Mouse (Mus musculus) layer of hippocampus, adult 9-11 months (tissue): Measurements from ENCODE around the gene Aff1.

Experiments
- DNase-seq: peaks from one replicate; pipeline ENCODE4 v3.0.0; 2022

The Aff1 gene

DNA sequence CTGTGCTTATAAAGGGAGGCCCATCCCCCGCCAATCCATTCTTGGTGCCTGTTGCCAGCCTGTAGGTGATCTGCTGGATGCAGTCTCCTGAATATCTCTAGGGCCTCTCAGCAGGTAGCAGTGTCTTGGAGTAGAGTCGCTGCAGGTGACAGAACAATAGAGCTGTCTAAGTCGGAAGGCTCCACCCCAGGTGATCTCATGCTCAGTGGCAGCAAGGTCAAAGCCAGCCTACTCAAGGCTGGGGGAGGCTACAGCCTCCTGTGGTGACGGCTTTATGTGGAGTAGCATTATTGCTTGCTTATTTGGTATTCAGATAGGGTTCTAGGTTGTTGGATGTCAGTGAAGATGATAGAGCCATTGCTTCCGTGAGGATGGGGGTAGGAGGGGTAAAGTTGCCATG is 121.1 kb downstream of the Aff1 start:
- no peak for DNase-seq

DNA sequence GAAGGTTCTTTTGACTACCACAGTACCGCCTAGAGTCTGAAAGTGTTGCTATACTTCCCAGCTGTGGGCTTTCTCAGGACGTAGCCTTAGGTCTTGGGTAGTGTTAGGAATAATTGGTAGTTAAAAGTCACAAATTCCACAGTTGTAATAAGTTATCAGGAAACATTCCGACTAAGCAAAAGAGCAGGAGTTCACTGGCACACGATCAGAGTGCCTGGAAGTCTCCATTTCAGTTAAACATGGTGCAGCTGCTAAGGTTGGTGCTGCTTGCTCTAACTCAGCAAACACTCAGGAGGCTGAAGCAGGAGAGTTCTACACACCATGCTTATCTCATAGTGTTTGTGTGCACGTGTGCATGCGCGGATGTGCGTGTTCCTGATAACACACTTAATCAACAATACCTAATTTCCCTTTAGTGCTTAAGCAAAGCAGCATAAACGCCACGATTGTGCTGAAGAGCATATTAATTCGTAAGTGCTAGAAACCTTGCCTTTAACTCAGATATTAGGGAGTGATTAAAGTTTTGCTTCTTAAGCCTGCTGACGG is 121.9 kb downstream of the Aff1 start:
- DNase-seq = no peak

DNA sequence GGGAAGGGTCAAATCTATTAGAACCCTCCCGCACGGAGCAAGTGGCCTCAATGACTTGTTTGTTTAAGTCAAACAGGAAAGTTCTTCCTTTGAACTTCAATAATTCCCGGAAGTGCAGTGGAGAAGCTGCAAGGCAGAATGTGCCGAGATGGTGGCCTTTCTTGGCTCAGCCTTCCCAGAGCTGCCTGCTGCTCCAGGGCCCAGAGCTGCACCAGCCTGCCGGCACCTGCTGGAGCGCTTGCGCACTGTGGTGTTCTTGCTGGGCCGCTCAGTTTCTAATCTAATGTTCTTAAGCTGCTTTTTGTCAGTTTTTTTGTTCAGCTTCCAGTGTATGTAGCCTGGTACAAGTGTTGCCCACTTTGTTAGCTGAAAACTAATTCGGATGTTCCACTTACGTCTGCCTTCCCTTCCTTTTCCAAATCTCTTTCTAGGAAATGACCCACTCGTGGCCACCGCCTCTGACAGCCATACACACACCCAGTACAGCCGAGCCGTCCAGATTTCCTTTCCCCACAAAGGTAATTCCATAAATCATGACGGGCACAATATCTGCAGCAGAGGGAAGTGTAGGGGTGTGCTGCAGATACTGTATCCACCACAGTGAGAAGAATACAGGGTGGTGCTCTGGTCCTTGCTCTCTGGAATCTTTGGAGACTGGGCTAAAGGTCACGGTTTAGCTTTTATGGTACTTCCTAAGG is 122.5 kb downstream of the Aff1 start:
- no peak for DNase-seq

DNA sequence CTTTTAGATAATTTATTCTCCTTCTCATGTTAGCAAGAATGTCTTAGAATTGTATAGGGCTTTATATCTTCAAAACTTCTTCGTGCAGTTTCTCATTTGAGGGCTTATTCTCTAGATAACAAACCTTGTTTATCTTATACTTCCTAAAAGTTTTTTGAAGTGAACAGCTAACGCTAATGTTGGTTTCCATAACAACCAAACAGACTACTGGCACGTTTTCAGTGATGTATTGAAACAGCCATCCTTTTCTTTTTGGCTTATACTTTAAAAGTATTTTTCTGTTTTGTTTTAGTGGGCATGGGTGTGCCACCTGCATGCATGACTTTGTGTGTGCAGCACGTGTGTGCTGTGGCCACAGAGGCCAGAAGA is 123.1 kb downstream of the Aff1 start:
- DNase-seq = no peak

DNA sequence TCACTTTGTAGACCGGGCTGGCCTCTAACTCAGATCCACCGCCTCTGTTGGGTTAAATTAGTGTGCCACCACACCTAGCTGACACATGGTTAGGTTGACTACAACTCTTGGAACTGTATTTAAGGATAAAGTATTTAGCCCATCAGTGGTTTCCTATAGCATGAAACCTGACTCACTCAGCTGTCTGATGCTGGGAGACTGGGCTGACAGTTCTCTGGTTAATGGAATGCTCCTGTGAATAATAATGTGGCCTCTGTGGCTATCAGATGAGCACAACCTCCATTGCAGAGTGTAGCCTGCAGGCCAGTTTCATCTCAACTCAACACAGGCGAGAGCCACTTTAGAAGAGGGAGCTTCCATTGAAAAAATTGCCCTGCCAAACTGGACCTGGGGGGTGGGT is 124.5 kb downstream of the Aff1 start:
- no peak for DNase-seq

DNA sequence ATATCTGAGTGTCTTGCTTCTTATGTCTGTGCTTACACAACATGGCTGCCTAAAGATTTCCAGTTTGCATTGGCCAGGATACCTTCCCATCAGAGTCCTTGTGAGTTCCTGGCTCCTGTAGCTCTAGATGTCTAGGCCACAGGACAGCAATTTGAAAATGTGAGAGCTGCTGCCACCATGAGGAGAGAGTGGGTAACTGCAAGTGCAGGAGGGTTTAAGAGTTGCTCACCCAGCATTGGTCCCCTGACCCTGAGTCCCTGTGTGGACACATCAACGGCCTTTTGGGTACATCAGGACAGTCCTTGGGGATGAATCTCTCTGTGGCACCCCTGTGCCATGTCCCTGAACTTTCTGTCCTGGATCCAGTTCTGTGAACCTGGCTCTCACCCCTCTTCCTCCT is 125.6 kb downstream of the Aff1 start:
- DNase-seq = peak; percentile 61

DNA sequence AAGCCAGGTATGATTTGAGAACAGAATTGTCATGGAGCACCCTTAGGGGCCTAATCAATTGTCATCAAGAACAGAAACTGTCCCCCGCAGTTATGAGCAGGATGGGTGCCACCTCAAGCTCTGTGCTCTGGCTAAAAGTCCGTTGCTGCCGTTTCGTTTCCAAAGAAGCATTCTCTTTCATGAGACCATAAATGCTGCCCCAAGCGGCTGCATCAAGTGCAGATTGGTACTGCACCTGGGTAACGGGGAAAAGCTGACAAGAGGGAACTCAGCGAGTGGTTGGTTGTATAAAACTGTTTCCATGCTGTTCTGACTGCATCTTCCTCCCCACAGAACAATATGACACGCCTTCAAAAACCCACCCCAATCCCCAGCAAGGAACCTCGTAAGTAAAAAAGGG is 126.4 kb downstream of the Aff1 start:
- no peak for DNase-seq

DNA sequence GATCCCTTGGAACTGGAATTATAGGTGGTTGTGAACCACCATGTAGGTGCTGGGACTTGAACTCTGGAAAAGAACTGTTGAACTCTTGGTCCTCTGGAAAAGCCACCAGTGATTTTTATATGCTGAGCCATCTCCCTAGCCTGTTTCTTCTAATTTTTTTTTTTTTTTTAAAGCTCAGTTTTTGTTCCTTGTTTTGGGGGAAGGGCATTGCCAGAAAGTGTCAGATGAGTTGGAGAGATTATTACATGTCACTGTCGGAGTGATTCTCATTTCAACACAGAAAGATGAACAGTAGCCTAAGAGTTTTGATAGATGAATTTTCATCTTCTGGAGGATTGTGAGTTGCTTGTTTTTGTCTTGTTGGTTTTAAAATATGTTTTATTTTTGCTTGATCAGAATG is 127.5 kb downstream of the Aff1 start:
- DNase-seq = no peak

DNA sequence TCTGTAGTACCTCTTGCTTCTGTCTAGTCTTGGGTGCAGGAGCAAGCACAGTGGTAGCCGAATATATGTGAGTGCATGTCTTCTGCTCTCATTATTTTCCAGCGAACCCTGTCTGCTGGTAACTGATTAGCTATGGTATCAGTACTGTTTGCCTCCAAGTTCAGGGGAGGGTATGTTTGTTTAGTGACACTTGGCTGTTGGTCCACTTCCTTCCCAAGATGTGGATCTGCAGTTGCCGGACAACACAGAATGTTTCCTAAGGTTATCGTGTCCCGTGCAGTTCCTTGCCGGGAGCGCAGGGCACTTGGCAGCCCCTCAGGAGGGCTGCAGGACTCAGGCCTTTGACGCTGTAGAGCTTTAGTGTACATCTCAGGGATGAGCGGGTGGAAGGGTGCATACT is 128.9 kb downstream of the Aff1 start:
- no peak for DNase-seq

DNA sequence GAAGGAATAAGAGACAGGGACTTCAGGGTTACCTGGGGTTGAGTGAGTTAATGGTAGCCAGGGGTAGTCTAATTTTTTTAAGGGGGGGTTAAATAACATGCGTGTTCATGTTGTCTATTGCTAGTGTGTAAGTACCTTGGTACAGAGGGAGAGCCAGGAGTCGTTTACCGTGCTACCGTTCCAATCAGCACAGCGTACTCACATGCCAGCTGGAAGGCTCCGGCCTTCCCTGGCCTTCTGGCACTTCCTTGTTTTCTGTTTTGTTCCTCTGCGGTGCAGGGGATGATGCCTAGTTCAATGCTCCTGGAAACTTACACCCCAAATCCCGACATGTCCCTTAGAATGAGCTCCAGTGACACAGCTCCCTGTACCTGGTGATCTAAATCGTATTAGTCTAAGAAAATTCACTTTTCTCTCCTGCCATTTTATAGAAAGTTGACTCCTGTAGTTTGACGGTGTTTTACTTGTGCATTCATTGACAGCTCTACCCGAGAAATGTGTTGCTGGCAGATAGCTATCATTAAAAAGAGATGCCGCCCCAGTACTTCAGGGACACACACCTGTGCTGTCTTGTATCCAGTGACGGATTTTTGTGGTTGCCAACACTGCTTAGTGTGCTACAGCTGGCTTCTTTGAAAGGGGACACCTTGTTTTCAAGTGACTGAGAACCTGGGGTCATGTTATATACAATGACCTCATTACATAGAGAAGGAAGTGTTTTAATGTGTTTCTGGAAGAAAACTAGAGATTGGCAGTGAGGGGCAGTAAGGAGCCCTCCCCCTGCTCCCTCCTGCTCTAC is 129.5 kb downstream of the Aff1 start:
- no peak for DNase-seq

DNA sequence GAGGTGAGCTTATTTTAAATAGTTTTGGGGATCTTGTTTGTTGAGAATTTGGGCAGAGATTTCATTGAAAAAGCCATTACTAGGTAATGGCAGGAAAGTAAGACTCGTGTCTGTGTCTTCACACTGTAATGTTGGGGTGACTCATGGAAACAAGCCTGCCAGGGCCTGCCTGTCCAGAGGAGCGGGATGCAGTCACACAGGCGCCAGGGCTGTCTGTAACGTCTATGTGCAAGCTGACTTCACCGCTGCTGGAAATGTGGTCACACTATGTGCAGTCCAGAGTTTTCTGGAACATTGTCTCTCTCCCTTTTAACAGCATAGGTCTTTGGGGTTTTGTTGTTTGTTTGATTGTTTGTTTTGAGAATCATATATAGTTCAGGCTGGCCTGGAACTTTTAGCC is 130.8 kb downstream of the Aff1 start:
- DNase-seq = no peak

DNA sequence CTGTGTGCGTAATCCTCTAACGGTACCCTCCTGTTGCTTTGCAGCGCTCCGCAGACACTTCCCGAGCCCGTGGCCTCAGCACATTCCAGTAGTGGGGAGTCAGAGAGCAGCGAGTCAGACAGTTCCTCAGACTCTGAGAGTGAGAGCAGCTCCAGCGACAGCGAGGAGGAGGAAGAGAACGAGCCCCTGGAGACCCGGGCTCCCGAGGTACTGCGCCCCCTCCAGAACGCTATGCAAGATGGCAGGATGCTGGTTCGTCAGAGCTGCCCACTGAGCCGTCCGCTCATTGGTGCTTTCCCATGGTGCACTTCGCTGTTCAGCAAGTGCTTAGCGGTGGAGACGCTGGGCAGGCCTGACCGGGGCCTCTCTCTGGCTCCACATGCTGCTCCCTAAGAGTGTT is 136.1 kb downstream of the Aff1 start:
- DNase-seq = no peak

DNA sequence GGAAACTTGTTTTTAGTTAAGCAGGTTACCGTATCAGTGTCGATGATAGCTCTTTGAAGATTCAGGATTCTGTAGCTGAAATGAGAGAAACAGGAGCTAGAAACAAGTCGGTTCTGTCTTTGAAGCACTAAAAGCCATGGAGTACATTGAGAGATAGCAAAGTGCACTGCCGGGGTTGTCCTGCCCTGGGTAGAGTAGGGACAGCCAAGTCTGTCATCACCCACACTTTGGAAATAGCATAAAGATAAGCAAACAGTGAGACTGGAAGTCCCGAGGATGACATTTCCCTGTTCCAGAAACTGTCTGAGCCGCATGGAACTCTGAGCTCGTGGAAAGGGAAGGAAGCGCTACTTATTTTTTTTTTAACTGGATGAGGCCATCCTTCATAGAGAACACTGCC is 136.6 kb downstream of the Aff1 start:
- DNase-seq = no peak

DNA sequence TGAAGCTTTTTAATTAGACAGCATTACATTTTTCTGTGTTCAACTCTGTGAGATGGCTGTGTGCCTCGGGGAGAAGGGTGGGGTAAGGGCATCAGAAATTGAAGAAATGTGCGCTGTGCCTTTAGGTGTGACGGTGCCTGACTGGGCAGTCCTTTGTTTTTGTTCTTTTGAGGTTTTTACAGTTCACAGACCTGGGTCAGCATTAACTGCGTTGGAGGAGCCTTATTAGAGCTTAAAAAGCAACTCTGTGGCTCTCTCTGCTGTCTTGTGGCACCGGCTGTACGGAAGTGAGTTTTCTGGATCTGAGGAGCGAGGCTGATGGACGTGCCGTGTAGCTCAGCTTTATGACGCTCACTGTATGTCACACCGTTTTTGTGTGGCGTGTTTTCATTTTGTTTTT is 137.0 kb downstream of the Aff1 start:
- DNase-seq = no peak

DNA sequence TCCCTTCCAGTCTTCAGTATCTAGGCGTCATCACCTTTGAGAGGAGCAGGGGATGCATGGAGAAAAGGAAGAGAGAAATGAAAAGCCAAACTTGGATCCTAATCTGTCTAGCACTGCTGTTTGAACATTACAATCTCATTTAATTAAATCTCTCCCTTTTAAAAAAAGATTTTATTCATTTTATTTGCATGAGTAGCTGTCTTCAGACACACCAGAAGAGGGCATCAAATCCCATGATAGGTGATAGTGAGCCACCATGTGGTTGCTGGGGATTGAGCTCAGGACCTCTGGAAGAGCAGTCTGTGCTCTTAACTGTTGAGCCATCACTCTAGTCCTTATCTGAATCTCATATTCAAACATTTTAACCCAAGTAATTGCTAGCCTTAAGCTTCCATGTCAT is 138.7 kb downstream of the Aff1 start:
- no peak for DNase-seq

DNA sequence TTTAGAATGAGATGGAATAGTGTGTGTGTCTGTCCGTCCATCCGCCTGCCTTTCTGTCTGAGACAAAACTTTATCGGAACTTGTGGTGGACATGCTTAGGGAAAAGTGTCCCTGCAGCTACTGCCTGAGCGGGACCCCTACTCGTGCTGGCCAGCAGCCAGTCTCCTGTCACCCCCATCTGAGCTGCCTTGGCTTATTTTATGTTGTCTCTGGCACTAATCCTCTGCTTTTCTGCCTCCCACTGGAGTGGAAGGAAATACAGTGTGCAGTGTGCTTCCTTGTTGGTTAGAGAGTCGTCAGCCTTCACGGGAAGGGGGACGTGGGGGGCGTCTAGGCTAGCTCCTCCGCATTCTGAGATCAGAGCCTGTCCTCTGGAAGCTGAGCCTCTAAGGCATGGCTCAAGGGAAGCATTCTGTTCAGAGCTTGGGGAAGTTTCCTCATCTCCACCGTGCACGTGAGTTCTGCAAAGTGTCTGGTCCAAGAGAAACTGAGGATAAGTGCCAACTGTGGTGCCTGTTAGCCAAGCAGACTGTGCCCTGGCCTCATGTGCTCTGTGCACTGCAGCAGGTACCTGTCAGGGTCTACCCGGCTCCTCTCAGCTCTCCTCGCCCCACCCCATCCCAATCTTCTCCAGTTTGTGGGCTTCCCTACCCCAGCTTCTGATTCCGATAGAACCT is 143.4 kb downstream of the Aff1 start:
- DNase-seq = no peak

DNA sequence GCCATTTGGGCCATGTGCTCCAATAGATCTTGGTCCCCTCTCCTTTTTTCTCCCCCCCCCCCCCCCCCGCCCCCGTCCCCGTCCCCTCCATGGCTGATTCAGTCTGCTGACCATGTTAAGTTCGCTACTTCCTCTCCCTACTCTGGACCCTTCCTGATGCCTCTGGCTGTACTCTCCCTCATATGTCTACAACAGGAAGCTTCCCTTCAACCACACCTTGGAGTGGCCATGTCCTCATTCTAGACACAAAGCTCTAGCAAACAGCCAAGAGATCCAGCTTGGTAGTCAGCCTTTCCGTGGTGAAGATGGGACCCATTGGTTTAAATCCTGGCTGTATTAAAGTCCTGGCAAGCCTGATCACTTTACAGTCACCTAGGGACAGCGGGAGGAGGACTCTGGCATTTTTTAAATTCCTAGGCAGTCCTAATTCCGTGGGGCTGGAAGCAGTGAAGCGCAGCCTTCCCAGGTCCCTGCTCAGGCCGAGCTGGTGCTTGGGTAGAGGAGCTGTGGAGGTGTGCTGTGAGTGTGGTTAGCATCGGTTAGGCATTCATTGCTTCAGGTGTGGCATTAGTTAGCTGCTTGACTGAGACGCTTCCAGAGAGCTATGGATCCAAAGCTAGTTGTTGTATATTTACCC is 144.1 kb downstream of the Aff1 start:
- no peak for DNase-seq

DNA sequence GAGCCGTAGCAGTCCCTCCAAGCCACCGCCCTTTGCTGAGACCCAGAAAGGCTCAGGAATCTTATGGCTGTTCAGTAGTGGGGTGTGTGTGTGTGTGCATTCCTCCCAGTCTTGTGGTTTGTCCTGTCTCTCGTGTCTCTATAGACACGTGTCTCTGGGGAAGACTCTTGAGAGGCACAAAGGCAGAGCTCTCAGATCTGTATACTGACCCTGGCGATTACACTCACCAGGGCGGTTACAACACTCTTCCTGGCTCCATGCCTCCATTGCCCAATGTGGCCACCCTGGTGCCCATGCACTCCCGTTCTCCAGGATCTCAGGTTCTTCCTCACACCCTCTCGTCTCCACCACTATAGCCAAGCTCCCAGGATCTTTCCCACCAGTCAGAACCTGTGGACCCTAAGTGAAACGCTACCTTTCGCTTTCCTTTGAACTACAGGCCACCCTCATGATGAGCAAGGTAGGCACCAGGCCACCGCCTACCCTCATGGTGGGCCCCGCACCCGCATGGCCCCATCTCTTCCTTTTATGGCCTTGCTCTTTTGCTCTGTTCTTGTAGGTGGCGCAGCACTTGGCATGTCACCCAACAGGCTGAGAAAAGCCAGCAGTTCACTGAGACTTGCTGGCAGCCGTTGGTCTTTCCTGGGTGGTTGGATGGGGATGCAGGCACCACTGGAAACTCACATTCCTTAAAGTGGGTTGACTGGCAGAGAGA is 146.5 kb downstream of the Aff1 start:
- DNase-seq = no peak

DNA sequence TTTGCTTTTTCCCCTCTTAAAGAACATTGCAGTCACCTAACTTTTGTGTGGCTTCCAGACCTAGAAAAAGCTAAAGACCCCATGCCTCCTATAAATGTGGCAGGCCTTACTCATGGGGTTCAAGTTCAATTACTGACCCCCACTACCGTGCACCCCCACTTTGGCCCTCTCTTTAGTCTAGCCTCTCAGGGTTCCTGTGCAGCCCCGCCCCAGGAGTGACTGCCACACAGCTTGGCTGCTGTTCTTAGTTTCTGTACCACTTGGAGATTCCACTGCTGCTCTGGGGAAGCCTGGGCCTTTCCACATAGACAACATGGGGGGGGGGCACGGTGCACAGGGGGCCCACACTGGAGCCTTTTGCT is 147.1 kb downstream of the Aff1 start:
- no peak for DNase-seq

DNA sequence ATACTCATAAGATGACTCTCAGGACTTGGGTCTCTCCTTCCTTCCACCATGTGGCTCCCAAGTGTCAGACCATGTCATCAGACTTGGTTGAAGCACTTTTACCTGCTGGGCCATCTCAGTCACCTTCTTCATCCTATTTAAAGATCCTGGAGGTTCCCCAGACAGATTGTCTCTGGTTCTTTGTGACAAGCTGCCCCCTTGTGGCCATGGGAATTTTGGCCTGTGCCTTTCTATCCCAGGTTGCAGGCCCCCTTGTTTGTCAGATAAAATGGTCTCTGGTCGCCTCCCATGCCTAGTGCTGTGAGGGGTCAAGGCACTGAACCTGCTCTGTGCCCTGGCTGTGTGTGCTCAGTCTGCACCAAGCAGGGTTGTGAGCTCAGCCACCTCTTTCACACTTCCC is 151.8 kb downstream of the Aff1 start:
- DNase-seq = no peak

DNA sequence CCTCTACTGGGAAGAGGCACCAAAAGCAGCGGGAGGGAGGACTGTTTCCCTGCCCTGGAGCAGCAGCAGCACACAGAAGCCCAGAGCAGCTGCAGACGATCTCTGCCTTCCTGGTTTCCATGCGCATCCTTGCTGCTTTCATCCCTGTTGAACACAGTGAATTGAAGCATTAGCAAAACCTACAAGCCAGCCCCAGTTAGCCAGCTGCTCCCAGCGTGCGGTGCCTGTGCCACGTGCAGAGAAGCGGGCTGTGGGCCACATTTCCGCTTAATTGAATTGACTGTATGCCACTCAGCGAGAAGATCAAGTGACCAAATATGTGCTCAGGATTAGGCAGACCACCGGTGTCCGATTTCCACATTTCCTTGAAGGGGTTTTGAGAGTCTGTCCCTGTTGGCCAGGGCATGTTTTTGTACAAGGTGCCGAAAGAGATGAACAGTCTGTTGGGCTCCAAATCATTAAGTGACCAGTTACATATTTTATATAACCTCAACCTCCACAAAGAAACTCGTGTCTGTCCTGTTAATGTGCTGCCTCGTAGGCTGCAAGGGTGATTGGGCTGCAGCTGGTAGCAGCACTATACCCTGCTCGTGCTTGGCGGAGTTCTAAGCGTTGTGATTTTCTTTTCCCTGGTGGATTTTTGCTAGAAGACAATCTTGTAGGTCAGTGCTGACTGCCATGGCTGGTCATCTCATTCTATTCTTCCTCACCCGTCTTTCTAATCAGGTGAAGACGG is 153.4 kb downstream of the Aff1 start:
- DNase-seq = no peak

DNA sequence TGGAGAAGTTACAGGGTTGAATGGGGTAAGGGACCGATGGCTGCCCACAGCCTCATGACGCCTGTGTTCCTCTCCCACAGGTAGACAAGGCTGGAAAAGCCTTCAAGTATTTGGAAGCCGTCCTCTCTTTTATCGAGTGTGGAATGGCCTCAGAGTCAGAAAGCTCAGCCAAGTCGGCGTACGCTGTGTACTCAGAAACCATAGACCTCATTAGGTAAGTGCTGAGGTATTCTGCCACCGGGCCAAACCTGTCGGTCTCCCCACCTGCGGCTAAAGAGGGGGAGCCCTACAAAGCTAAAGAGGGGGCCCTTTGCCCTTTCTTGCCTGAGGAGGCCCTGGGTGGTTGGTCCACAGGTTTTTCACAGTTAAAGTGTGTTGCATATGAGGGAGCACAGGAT is 154.0 kb downstream of the Aff1 start:
- DNase-seq = no peak
